23 mouse cellular contexts compared by ENCODE assay signal in genomic region chr3:141943317-141943742, GRCm38 (mm10).
A peak's percentile ranks its signal among the peaks of the same experiment; 100 is the strongest.
DNase-seq lines count a peak whose midpoint lies in the region; ATAC-seq and TF ChIP-seq lines count a peak whose summit lies in the region.
"Had no signal": no experiment of that assay in that cellular context is flagged by ENCODE, and none has a peak within 500 bp of the region (broad histone marks: within the 10 kb centered on the region; RNA-seq: fewer than 3 reads in every experiment).

No protein-coding gene starts in this region.

- no peaks in the 10 kb centered on the region for H3K36me3 ChIP-seq in forebrain, embryonic 11.5 days (ENCODE audit: control insufficient read depth, insufficient read depth, low read length)
- no peaks in the 10 kb centered on the region for H3K36me3 ChIP-seq in forebrain, postnatal 0 days (ENCODE audit: insufficient read depth)
- no peaks in the 10 kb centered on the region for H3K36me3 ChIP-seq in embryonic facial prominence, embryonic 14.5 days (ENCODE audit: control insufficient read depth, insufficient read depth, low read length)
- H3K36me3 ChIP-seq in forebrain, embryonic 16.5 days (ENCODE audit: control insufficient read depth, insufficient read depth): no peaks in the 10 kb centered on the region
- H3K36me3 ChIP-seq: embryonic facial prominence, embryonic 13.5 days; heart, embryonic 15.5 days; hindbrain, embryonic 13.5 days had no signal

- peaks cover 3% of the 10 kb centered on the region; the same call in 1 of the 2 replicates for H3K4me1 ChIP-seq in forebrain, embryonic 11.5 days (replicated peaks; ENCODE audit: control insufficient read depth, insufficient read depth, low read length)
- no peaks in the 10 kb centered on the region for H3K4me1 ChIP-seq in forebrain, postnatal 0 days (ENCODE audit: insufficient read depth)
- H3K4me1 ChIP-seq in embryonic facial prominence, embryonic 14.5 days (ENCODE audit: control insufficient read depth, insufficient read depth, low read length): no peaks in the 10 kb centered on the region
- no peaks in the 10 kb centered on the region for H3K4me1 ChIP-seq in forebrain, embryonic 16.5 days (replicated peaks; ENCODE audit: control insufficient read depth, insufficient read depth, low read length)
- H3K4me1 ChIP-seq: embryonic facial prominence, embryonic 13.5 days; heart, embryonic 15.5 days had no signal

- H3K4me3 ChIP-seq in forebrain, embryonic 11.5 days (ENCODE audit: low read depth, low read length): no peak overlapping the region
- H3K4me3 ChIP-seq in forebrain, postnatal 0 days (ENCODE audit: low read depth, low read length): no peak overlapping the region
- H3K4me3 ChIP-seq in embryonic facial prominence, embryonic 14.5 days (ENCODE audit: low read depth, low read length): no peak overlapping the region
- H3K4me3 ChIP-seq in forebrain, embryonic 16.5 days (replicated peaks; ENCODE audit: low read length): no peak overlapping the region
- H3K4me3 ChIP-seq in left cerebral cortex, adult 2 months: no peak overlapping the region
- H3K4me3 ChIP-seq: embryonic facial prominence, embryonic 13.5 days; heart, adult 2 months; heart, embryonic 15.5 days; hindbrain, embryonic 13.5 days had no signal

- no peak overlapping the region for H3K27ac ChIP-seq in forebrain, embryonic 11.5 days (ENCODE audit: low read depth, low read length)
- H3K27ac ChIP-seq in forebrain, postnatal 0 days (ENCODE audit: low read depth, low read length): no peak overlapping the region
- no peak overlapping the region for H3K27ac ChIP-seq in embryonic facial prominence, embryonic 14.5 days (replicated peaks; ENCODE audit: low read depth, low read length)
- no peak overlapping the region for H3K27ac ChIP-seq in forebrain, embryonic 16.5 days (ENCODE audit: low read length)
- no peak overlapping the region for H3K27ac ChIP-seq in left cerebral cortex, adult 2 months
- H3K27ac ChIP-seq: embryonic facial prominence, embryonic 13.5 days; heart, adult 2 months; heart, embryonic 15.5 days; hindbrain, embryonic 13.5 days; hindbrain, postnatal 0 days had no signal

- no peak overlapping the region for H3K4me2 ChIP-seq in forebrain, embryonic 11.5 days (ENCODE audit: low read depth, low read length, severe bottlenecking)
- H3K4me2 ChIP-seq in forebrain, postnatal 0 days (ENCODE audit: low read depth): no peak overlapping the region
- no peak overlapping the region for H3K4me2 ChIP-seq in embryonic facial prominence, embryonic 14.5 days (ENCODE audit: low read depth, low read length)
- H3K4me2 ChIP-seq in forebrain, embryonic 16.5 days (ENCODE audit: low read length): no peak overlapping the region
- H3K4me2 ChIP-seq: embryonic facial prominence, embryonic 13.5 days; heart, embryonic 11.5 days; heart, embryonic 15.5 days; hindbrain, embryonic 13.5 days had no signal

- no peaks in the 10 kb centered on the region for H3K9me3 ChIP-seq in forebrain, embryonic 11.5 days (ENCODE audit: control insufficient read depth, low read length)
- no peaks in the 10 kb centered on the region for H3K9me3 ChIP-seq in forebrain, postnatal 0 days (ENCODE audit: low read length)
- no peaks in the 10 kb centered on the region for H3K9me3 ChIP-seq in embryonic facial prominence, embryonic 14.5 days (ENCODE audit: control insufficient read depth, low read length)
- H3K9me3 ChIP-seq in forebrain, embryonic 16.5 days (ENCODE audit: control insufficient read depth, low read length): no peaks in the 10 kb centered on the region
- H3K9me3 ChIP-seq: embryonic facial prominence, embryonic 13.5 days; heart, embryonic 15.5 days; hindbrain, embryonic 13.5 days had no signal

- H3K9ac ChIP-seq in forebrain, embryonic 11.5 days (ENCODE audit: low read length): no peak overlapping the region
- no peak overlapping the region for H3K9ac ChIP-seq in forebrain, postnatal 0 days
- H3K9ac ChIP-seq in embryonic facial prominence, embryonic 14.5 days (ENCODE audit: low read depth, low read length): no peak overlapping the region
- no peak overlapping the region for H3K9ac ChIP-seq in forebrain, embryonic 16.5 days (replicated peaks; ENCODE audit: low read depth, low read length)
- H3K9ac ChIP-seq: embryonic facial prominence, embryonic 13.5 days; heart, embryonic 15.5 days; hindbrain, embryonic 13.5 days had no signal

- 16% methylated on average over 3 of the region's 3 CpGs for WGBS in forebrain, embryonic 11.5 days
- WGBS in forebrain, postnatal 0 days: 9% methylated on average over 3 of the region's 3 CpGs
- WGBS in embryonic facial prominence, embryonic 14.5 days: 74% methylated on average over 3 of the region's 3 CpGs
- 9% methylated on average over 3 of the region's 3 CpGs for WGBS in forebrain, embryonic 16.5 days

- no peak for DNase-seq in forebrain, embryonic 11.5 days (ENCODE audit: low spot score)
- DNase-seq in forebrain, postnatal 0 days: no peak
- DNase-seq in Muller cell, postnatal 12 days (ENCODE audit: inconsistent ontology term): peak; percentile 91
- DNase-seq in embryonic facial prominence, embryonic 14.5 days (ENCODE audit: low spot score): peak; percentile 56
- no peak for DNase-seq in adipocyte (ENCODE audit: low spot score)
- DNase-seq in left cerebral cortex, adult 9 months (ENCODE audit: low spot score in 2 of 2): no peak
- no peak for DNase-seq in left cerebral cortex, adult 2 months (ENCODE audit: extremely low spot score in 1 of 2, low spot score in 2 of 2)
- DNase-seq: adrenal gland, adult 2 months; adrenal gland, postnatal 25 days; cerebellum, adult 11-12 months; cerebellum, adult 9-10 months; gastrocnemius, postnatal 14 days; heart, adult 2 months; heart, postnatal 14 days; kidney, adult 2 months had no signal

- ATAC-seq in forebrain, embryonic 11.5 days (replicated peaks; ENCODE audit: low FRiP score): peak; percentile 91
- ATAC-seq in forebrain, postnatal 0 days: no peak
- peak; percentile 77; the same call in 1 of the 2 replicates for ATAC-seq in embryonic facial prominence, embryonic 14.5 days (ENCODE audit: low read depth)
- peak; percentile 69 for ATAC-seq in forebrain, embryonic 16.5 days
- ATAC-seq: activated CD4-positive, CD25-positive, alpha-beta regulatory T cell, adult 4 months; hindbrain, postnatal 0 days; Patski had no signal

- H3K27me3 ChIP-seq in forebrain, embryonic 11.5 days (ENCODE audit: control insufficient read depth, insufficient read depth, low read length): no peaks in the 10 kb centered on the region
- no peaks in the 10 kb centered on the region for H3K27me3 ChIP-seq in forebrain, postnatal 0 days (ENCODE audit: insufficient read depth, low read length)
- 0 out of 2 replicates have a peak, but pooled peaks cover 3% of the 10 kb centered on the region for H3K27me3 ChIP-seq in embryonic facial prominence, embryonic 14.5 days (replicated peaks; ENCODE audit: control insufficient read depth, insufficient read depth, low read length)
- no peaks in the 10 kb centered on the region for H3K27me3 ChIP-seq in forebrain, embryonic 16.5 days (replicated peaks; ENCODE audit: control insufficient read depth, insufficient read depth, low read length)
- H3K27me3 ChIP-seq: heart, embryonic 15.5 days; hindbrain, embryonic 13.5 days had no signal

- TF ChIP-seq CTCF in forebrain, postnatal 0 days (IDR thresholded peaks at IDR 0.05; ENCODE audit: low read depth): no peak
- TF ChIP-seq CTCF in left cerebral cortex, adult 2 months (IDR thresholded peaks at IDR 0.05): no peak

- intact Hi-C loops in left cerebral cortex, adult 2 months (cut with DNase I): no loop called here

Comparison
In these comparisons a context has a peak if more than half of its experiments do, and no peak if none do; other contexts are left out.
1. DNase-seq: peak in Muller cell, postnatal 12 days (single experiment) and embryonic facial prominence, embryonic 14.5 days (single experiment); none in forebrain, embryonic 11.5 days (single experiment), forebrain, postnatal 0 days (single experiment), adipocyte (single experiment), left cerebral cortex, adult 9 months (0 of 2) and left cerebral cortex, adult 2 months (0 of 2).